Mouse (Mus musculus) cerebellum, postnatal 36 days (tissue): ENCODE results near the gene Pou2f2.

ENCODE experiments used
- DNase-seq, 2 experiments: peaks; one replicate each; pipeline ENCODE4 v3.0.0; 2021 to 2022; ENCODE audit warnings: mixed read lengths in 2 of 2

Pou2f2 gene

GRCm38 (mm10) chr7:25195148-25195547, 15.6 kb upstream of the Pou2f2 start:
- no peak for DNase-seq

- DNase-seq: no peak
These were observed 12.6 kb upstream of the Pou2f2 start for GRCm38 (mm10) chr7:25192110-25192509.

GRCm38 (mm10) chr7:25190806-25191205, 11.3 kb upstream of the Pou2f2 start:
- no peak for DNase-seq

- DNase-seq: peak; percentile 92 to 94
These were observed 8.4 kb upstream of the Pou2f2 start for GRCm38 (mm10) chr7:25187662-25188650.

GRCm38 (mm10) chr7:25184091-25184490, 4.6 kb upstream of the Pou2f2 start:
- DNase-seq: no peak

GRCm38 (mm10) chr7:25181814-25182213, 2.3 kb upstream of the Pou2f2 start:
- DNase-seq: no peak

- DNase-seq: peak; percentile 49 to 61
These were observed 1.8 kb upstream of the Pou2f2 start for GRCm38 (mm10) chr7:25181331-25181790.

- DNase-seq: no peak
These were observed 986 bp upstream of the Pou2f2 start for GRCm38 (mm10) chr7:25180512-25180911.

- peak; percentile 52 to 54 for DNase-seq
These were observed 530 bp downstream of the Pou2f2 start for GRCm38 (mm10) chr7:25178787-25179605.

- peak; percentile 26 to 41 for DNase-seq
These were observed 1.2 kb downstream of the Pou2f2 start for GRCm38 (mm10) chr7:25178317-25178716.

GRCm38 (mm10) chr7:25174343-25174742, 5.2 kb downstream of the Pou2f2 start:
- peak; percentile 37 to 44 for DNase-seq

GRCm38 (mm10) chr7:25172669-25173068, 6.9 kb downstream of the Pou2f2 start:
- DNase-seq: no peak

- DNase-seq: no peak
These were observed 8.9 kb downstream of the Pou2f2 start for GRCm38 (mm10) chr7:25170583-25170982.

GRCm38 (mm10) chr7:25166106-25166505, 13.4 kb downstream of the Pou2f2 start:
- DNase-seq: no peak

GRCm38 (mm10) chr7:25156158-25156648, 23.3 kb downstream of the Pou2f2 start:
- no peak for DNase-seq

- DNase-seq: no peak
These were observed 23.9 kb downstream of the Pou2f2 start for GRCm38 (mm10) chr7:25155469-25156157.

GRCm38 (mm10) chr7:25154648-25155047, 24.9 kb downstream of the Pou2f2 start:
- no peak for DNase-seq

- DNase-seq: no peak
These were observed 25.7 kb downstream of the Pou2f2 start for GRCm38 (mm10) chr7:25153841-25154240.

- DNase-seq: peak; percentile 64 to 71
These were observed 27.5 kb downstream of the Pou2f2 start for GRCm38 (mm10) chr7:25151916-25152556.

GRCm38 (mm10) chr7:25151009-25151408, 28.5 kb downstream of the Pou2f2 start:
- no peak for DNase-seq

- DNase-seq: no peak
These were observed 29.3 kb downstream of the Pou2f2 start for GRCm38 (mm10) chr7:25150151-25150663.

GRCm38 (mm10) chr7:25145896-25146295, 33.6 kb downstream of the Pou2f2 start:
- DNase-seq: no peak
